Mouse (Mus musculus): ENCODE measurements around the gene Ift27. TPM values are rescaled to one million over a fixed set of nuclear protein-coding genes. Genes with fewer than 3 reads are reported as not detected.

The Ift27 gene
- polyA plus RNA-seq, 1 experiment from 2014 or later = 158 TPM

DNA sequence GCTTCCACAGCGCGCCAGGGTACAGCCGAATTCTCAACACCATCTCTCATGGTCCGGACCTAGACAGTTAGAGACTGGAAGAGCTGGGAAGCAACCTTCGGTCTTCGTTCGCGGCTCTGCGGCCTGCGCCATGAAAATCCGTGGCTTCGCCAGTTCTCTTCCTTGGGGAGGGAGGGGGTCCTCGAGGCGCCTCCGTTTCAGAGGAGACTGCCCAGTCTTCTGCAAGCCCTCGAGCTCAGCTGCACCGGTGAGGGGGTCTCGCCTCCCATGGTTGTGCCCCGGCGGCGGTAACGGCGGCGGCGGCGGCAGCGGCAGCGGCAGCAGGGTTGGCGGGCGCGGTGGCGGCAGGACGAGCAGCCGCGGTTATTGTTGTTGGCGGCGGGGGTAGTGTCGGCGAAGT is 54.7 kb downstream of the Ift27 start:
- Histone ChIP-seq H3K9me3 (no peaks in the 10 kb centered on the region), H3K27me3 (ENCODE audit: poor library complexity, severe bottlenecking) (peaks cover 40% of the 10 kb centered on the region), H3K27ac (no peak overlapping the region), H3K4me3 (peak overlapping the region; percentile 51), H3K36me3 (replicated peaks) (no peaks in the 10 kb centered on the region), H3K4me1 (peaks cover 13% of the 10 kb centered on the region)
- no peak for DNase-seq (ENCODE audit: extremely low spot score, low spot score)
- 6% methylated on average over 39 of the region's 39 CpGs for WGBS

DNA sequence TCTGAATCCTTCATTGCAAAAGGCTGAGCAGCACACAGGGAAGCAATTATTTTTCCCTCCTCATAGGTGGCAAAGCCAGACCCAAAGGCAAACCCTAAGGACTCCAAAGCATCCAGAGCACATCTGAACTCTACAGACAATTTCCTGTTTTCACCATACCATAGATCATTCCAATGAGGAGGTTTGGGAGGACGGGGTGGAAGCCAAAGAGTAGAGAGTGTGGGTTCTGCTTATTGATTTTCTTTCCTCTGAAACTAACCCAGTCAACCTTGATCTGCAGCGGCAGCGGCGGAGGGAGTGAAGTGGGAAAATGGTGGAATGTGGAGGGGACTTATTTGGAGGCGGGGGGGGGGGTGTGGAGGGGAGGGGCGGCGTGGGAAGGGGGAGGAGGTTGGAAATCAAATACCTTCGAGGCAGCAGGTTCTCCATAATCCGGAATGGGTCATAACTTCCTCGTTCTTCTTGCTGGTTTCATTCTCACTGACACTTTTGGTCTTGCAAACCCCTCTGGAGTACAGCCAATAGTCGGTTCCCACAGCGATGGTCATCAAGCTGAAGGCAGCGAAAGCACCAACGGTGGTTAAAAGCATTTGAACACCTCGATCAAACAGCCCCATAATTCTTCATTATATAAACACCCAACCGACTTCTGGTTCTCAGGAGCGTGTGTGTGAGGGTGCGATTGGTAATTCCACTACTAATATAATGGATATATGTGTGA is 55.5 kb downstream of the Ift27 start:
- Histone ChIP-seq H3K4me3 (no peak overlapping the region), H3K36me3 (replicated peaks) (no peaks in the 10 kb centered on the region), H3K4me1 (peaks cover 13% of the 10 kb centered on the region), H3K9me3 (no peaks in the 10 kb centered on the region), H3K27me3 (ENCODE audit: poor library complexity, severe bottlenecking) (peaks cover 40% of the 10 kb centered on the region), H3K27ac (no peak overlapping the region)
- WGBS = 76% methylated on average over 18 of the region's 18 CpGs
- no peak for DNase-seq (ENCODE audit: extremely low spot score, low spot score)

DNA sequence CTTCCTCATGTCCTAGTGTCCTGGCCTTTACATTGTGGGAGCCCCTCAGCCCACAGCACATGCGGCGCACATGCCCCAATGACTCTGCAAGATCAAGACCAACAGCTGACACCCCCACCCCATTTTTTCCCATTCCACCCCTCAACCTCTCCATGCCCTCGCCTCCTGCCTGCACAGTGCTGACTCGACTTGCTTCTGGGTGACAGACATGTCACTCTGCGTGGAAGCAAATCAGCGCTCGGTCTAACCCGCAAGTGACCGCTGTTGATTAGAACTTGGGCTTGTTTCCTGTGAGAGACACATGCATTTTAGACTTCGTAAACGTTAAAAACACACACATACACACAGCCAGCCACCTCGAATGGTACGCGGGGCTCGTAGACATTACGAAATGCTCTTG is 56.2 kb downstream of the Ift27 start:
- H3K27me3 ChIP-seq (ENCODE audit: poor library complexity, severe bottlenecking) = peaks cover 40% of the 10 kb centered on the region
- no peak overlapping the region for H3K4me3 ChIP-seq
- no peak for DNase-seq (ENCODE audit: extremely low spot score, low spot score)
- no peaks in the 10 kb centered on the region for H3K9me3 ChIP-seq
- H3K27ac ChIP-seq = no peak overlapping the region
- peaks cover 13% of the 10 kb centered on the region for H3K4me1 ChIP-seq
- no peaks in the 10 kb centered on the region for H3K36me3 ChIP-seq (replicated peaks)
- 90% methylated on average over 16 of the region's 16 CpGs for WGBS

DNA sequence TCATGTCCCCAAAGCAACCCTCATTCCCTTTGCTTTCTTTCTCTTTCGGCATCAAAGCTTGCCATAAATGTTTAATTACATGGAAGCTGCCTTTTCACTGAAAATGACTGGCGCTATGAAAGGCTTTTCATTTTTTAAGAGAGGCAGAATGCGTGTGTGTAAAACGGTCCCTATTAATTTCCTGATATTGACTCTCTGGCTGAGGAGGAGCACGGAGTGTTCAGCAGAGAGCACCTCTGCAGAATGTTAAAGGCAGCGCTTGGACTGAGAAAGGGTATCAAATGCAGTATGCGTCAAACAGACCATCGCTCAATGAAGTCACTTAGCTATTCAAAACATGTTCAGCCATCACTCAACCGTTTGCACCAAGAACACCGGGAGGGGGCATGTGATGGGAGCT is 57.0 kb downstream of the Ift27 start:
- H3K27ac ChIP-seq = no peak overlapping the region

DNA sequence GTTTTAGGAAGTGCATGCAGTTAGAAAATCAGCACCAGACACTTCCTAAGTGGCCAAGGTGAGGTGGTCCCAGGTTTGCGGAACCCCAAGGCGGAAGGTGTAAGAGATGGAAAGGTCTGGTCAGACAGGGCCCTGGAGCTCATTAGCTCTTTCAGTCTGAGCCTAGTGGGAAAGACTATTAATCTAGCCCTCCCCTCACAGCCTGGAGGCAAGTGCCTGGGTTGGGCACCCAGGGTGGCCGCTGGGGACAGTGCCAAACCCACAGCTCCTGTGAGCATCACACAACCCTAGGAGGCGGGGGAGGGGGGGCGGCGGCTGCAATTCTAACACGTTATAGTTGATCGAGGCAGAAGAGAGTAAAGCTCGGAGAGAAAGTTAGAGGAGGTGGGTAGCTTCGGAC is 57.7 kb downstream of the Ift27 start:
- 74% methylated on average over 10 of the region's 10 CpGs for WGBS
- Histone ChIP-seq H3K9me3 (no peaks in the 10 kb centered on the region), H3K27me3 (ENCODE audit: poor library complexity, severe bottlenecking) (peaks cover 38% of the 10 kb centered on the region), H3K4me1 (peaks cover 13% of the 10 kb centered on the region), H3K36me3 (replicated peaks) (no peaks in the 10 kb centered on the region), H3K27ac (no peak overlapping the region), H3K4me3 (no peak overlapping the region)
- DNase-seq (ENCODE audit: extremely low spot score, low spot score) = no peak

More for the DNA sequence above, 57.0 kb downstream of the Ift27 start:
- DNase-seq (ENCODE audit: extremely low spot score, low spot score) = no peak
- H3K36me3 ChIP-seq (replicated peaks) = no peaks in the 10 kb centered on the region
- no peak overlapping the region for H3K4me3 ChIP-seq
- peaks cover 40% of the 10 kb centered on the region for H3K27me3 ChIP-seq (ENCODE audit: poor library complexity, severe bottlenecking)
- no peaks in the 10 kb centered on the region for H3K9me3 ChIP-seq
- 84% methylated on average over 10 of the region's 10 CpGs for WGBS
- H3K4me1 ChIP-seq = peaks cover 13% of the 10 kb centered on the region

Other genes with a start within 250 kb of the Ift27 start
- 288 and 291 TPM in 2 replicates for gene Txn2, start 245.1 kb downstream of the Ift27 start, polyA plus RNA-seq (2016; fragmentation: Nextera tagmentation; extraction: Ambion mirVana)
- 7.9 and 8.7 TPM in 2 replicates for gene Foxred2, start 217.4 kb downstream of the Ift27 start, polyA plus RNA-seq (2016; fragmentation: Nextera tagmentation; extraction: Ambion mirVana)
- gene Eif3d, start 203.3 kb downstream of the Ift27 start, polyA plus RNA-seq (2016; fragmentation: Nextera tagmentation; extraction: Ambion mirVana) = 280 and 284 TPM in 2 replicates
- 0.05 and 0.20 TPM in 2 replicates for gene Cacng2, start 54.1 kb downstream of the Ift27 start, polyA plus RNA-seq (2016; fragmentation: Nextera tagmentation; extraction: Ambion mirVana)
- gene Pvalb, start 32.3 kb upstream of the Ift27 start, polyA plus RNA-seq (2016; fragmentation: Nextera tagmentation; extraction: Ambion mirVana) = not detected in 2 replicates
- 4.1 and 6.0 TPM in 2 replicates for gene Ncf4, start 70.7 kb upstream of the Ift27 start, polyA plus RNA-seq (2016; fragmentation: Nextera tagmentation; extraction: Ambion mirVana)
- gene Csf2rb2, start 131.6 kb upstream of the Ift27 start, polyA plus RNA-seq (2016; fragmentation: Nextera tagmentation; extraction: Ambion mirVana) = 0.42 and 0.43 TPM in 2 replicates
- gene Csf2rb, start 151.6 kb upstream of the Ift27 start, polyA plus RNA-seq (2016; fragmentation: Nextera tagmentation; extraction: Ambion mirVana) = 3.3 and 3.9 TPM in 2 replicates
- not detected in 2 replicates for gene Tex33, start 221.8 kb upstream of the Ift27 start, polyA plus RNA-seq (2016; fragmentation: Nextera tagmentation; extraction: Ambion mirVana)
- 11.8 and 11.9 TPM in 2 replicates for gene Tst, start 231.8 kb upstream of the Ift27 start, polyA plus RNA-seq (2016; fragmentation: Nextera tagmentation; extraction: Ambion mirVana)
- gene Mpst, start 232.3 kb upstream of the Ift27 start, polyA plus RNA-seq (2016; fragmentation: Nextera tagmentation; extraction: Ambion mirVana) = 0.90 and 2.0 TPM in 2 replicates

All from forebrain, embryonic 10.5 days (tissue).